Mouse (Mus musculus) CD8-positive naive resting alpha-beta T cell, adult 2 months (primary cell): ENCODE measurements around the gene Dnm2.

Experiments used
- DNase-seq, 2 experiments: peaks; one replicate each; pipeline ENCODE4 v3.0.0; 2022; ENCODE audit warnings: low read depth in 2 of 2, low spot score in 2 of 2

The Dnm2 gene

GRCm38 (mm10) chr9:21428178-21428577 lies 3.5 kb downstream of the Dnm2 start:
- no peak for DNase-seq

DNA sequence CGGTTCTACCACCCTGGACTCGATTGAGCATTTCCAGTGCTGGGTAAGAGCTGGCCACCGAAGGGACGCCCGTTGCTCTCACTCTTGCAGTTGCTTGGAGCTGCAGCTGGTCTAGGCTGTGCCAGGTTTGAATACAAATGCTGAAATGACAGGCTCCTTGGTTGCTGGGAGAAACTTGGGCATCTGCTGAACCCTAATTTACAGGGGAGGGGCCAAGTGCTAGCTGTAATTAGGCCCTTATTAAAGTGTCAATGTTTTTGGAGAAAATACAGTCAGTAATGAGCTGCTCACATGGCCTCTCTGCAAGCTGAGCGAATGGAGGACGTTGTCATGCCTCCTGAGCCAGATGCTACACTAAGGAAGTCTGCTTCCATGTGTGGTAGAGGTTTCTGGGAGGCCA lies 6.0 kb downstream of the Dnm2 start:
- no peak for DNase-seq

DNA sequence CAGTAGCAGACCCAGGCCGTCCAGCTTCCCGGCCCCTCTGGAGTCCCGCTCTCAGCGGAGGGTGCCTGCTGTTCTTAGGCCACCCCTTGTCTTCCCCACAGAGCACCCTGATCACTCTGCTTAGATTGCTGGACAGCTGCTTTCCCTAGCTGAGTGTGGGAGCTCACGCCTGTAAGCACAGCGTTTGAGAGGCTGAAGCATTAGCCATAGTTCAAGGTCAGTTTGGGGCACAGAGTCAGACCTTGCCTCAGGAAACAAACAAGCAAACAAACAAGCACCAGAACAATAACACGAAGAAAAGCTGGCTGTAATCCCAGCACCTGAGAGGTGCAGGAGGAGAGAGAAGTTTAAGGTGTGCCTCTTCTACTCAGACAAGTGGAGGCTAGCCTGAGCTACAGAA lies 7.4 kb downstream of the Dnm2 start:
- no peak for DNase-seq

GRCm38 (mm10) chr9:21433766-21434165 lies 9.1 kb downstream of the Dnm2 start:
- no peak for DNase-seq

DNA sequence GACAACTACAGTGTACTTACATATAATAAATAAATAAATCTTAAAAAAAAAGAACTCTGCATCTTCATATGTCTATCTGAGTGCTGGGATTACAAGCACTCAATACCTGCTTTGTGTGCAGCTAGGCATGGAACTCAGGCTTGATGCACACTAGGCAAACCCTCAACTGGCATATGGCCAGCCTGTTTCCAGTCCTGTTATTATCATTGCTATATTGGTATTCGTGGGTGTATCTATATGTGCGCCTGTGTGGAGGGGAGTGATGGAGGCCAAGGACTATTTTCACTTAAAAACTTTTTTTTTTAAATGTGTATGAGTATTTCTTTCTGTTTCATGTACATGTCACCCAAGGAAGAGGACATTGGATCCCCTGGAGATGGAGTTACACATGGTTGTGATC lies 9.7 kb downstream of the Dnm2 start:
- no peak for DNase-seq

GRCm38 (mm10) chr9:21435777-21436635 lies 11.3 kb downstream of the Dnm2 start:
- DNase-seq: peak; percentile 76 to 80

DNA sequence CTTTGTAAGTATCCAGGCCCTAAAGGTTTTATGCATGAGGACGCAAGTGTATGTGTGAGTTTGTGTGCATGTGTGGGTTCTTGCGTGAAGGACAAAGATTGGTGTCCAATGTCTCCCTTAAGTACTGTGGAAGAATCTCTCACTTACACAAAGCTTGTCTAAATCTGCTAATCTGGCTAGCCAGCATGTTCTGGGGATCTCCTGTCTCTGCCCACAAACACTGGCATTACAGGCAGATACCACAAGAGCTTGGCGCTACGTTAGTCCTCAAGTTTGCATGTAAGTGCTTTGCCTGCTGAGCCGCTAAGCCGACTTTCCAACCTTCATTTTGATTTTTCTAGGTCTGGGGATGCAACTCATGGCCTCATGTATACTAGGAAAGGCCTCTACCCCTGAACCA lies 12.9 kb downstream of the Dnm2 start:
- no peak for DNase-seq

GRCm38 (mm10) chr9:21438219-21438618 lies 13.5 kb downstream of the Dnm2 start:
- no peak for DNase-seq

GRCm38 (mm10) chr9:21439456-21439855 lies 14.7 kb downstream of the Dnm2 start:
- no peak for DNase-seq

- no peak for DNase-seq
Measured at GRCm38 (mm10) chr9:21439914-21440313, 15.2 kb downstream of the Dnm2 start.

DNA sequence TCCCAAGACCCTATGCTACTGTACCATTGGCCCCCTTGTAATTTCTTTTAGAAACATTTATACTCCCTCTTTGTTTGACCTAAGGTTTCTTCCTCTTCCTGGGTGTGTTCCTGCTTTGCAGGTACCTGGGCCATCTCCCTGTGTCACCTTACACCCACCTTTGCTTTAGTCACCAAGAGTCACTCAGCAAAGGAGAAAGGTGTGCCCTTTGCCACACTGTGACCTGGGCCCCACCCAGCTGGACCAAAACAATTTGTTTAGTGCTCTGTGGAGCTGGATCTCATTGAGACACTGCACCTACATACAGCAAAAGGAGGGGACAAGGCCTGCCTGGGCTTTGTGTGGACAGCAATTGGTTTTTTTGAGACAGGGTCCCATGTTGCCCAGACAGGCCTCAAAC lies 15.7 kb downstream of the Dnm2 start:
- no peak for DNase-seq

DNA sequence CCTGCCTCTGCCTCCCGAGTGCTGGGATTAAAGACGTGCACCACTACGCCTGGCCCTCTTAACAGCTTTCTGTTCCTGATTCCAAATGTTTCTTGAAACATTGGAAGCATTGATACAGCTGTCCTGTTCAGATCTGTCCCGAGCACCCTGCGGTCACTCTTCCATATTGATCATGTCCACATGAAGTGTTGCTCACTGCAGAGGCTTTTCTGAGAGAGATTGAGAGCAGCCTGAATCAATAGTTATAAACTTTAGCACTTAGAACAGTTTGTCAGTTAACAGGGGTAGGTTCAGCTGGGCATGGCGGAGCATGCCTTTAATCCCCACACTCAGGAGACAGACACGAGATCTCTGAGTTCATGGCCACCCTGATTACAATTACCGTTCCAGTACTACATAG lies 19.1 kb downstream of the Dnm2 start:
- no peak for DNase-seq

DNA sequence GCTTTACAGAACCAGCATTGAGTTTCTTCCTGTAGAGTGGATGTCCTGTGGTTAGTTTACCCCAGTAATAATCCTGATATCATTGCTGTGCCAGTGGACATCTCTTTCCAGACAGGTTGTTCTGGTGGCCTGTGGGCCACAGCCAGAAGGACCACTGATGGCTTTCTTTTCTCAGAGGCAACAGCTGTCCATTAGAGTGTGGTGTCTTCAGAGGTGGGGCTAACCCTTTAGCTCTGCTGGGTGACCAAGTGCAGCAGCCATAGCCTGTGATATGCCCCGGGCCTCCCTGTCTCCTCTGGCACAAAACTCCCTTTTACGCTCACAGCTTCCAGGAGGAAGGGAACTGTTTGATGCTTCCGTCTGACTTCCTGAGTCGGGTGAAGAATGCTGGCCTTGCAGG lies 19.9 kb downstream of the Dnm2 start:
- DNase-seq: no peak

DNA sequence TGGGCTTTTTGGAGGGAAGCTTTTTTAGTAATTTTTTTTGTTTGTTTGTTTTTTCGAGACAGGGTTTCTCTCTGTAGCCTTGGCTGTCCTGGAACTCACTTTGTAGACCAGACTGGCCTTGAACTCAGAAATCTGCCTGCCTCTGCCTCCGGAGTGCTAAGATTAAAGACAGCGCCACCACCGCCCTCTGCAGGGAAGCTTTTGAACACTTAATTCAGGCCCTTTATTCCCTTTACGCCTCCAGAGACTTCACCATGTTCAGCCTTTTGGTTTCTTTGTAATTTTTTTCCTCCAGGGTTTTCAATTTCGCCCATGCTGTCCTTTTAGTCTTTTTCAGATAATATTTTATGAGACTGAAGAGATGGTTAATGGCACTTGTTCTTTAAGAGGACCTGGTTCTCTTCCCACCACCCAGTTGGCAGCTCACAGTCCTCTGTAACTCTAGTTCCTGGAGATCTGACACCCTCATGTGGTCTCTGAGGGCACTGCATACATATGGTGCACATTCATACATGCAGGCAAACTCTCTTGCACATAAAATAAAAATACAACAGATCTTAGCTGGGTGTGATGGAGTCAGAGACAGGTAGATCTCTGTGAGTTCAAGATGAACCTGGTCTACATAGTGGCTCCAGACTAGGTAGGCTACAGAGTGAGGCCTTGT lies 20.5 kb downstream of the Dnm2 start:
- no peak for DNase-seq

- no peak for DNase-seq
Measured at GRCm38 (mm10) chr9:21447778-21448177, 23.1 kb downstream of the Dnm2 start.

DNA sequence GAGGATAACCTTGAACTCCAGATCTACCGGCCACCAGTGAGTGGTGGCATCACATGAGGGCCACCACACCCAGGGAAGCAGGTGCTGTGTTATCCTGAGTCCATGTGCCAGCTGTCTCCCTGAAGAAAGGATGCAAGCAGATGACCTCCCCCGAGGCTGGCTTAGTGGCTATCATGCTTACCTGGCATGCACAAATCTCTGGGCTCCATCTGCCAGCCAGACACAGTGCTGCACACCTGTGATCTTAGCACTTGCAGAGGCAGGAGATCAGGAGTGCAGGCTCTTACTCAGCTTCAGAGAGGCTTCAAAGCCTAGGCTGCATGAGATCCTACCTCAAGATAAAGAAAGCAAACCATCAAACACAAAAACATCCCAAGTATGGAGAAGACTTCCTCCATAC lies 25.0 kb downstream of the Dnm2 start:
- peak; percentile 25 to 37 for DNase-seq

DNA sequence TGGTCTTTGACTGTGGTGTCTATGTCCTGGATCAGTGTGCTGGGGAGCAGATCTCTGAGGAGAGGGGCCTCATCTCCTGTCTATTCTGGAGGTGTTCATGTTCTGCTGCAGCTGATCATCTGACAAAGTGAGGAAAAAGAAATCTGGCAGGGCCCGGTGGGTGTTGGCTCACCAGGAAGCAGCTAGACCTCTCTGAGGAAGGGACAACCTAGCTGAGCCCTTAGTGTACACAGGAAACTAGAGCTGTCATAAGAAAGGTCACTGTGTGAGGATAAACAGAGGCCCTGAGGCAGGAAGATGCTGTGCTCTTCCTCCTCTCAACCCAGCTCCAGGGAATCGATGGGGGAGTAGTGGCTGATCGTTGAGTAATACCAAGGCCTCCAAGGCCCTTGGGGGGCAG lies 25.6 kb downstream of the Dnm2 start:
- no peak for DNase-seq

DNA sequence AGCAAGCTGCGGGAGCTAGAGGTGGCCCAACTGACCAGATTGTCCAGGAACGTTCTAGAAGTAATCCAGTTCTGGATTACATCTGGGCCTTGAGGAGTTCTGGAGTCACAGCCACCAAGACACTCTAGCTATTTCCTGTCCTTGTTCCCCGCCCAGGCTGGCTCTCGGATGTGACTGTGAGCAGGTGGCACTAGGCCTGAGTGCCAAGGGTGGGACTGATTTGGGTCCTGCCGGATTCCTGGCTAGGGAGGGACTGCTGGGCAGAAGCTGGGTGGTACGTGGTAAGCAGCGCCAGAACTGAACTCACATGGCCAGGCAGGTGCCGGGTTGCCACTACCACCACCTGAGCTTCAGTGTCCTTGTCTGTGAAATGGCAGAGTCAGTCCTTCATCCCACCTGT lies 26.7 kb downstream of the Dnm2 start:
- no peak for DNase-seq

- no peak for DNase-seq
Measured at GRCm38 (mm10) chr9:21451870-21452269, 27.2 kb downstream of the Dnm2 start.

- no peak for DNase-seq
Measured at GRCm38 (mm10) chr9:21453003-21453402, 28.3 kb downstream of the Dnm2 start.

- no peak for DNase-seq
Measured at GRCm38 (mm10) chr9:21453459-21453858, 28.8 kb downstream of the Dnm2 start.

DNA sequence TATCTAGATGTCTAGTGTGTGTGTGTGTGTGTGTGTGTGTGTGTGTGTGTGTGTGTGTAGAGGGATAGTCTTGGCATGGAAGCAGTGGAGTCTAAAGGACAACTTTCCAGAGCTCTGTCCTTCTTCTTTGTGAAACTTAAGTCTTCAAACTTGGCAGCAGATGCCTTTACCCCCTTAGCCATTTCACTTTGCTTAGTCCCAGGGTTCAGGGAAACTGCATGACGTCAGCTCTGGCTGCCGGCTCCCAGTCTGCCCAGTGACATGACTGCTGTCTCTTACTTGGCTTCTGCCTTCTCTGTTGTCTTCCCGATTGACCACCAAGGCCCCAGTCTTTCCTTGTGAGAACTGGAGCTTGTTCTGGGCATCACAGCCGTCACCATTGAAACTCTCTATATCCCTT lies 29.8 kb downstream of the Dnm2 start:
- DNase-seq: no peak
